Mouse (Mus musculus) NIH3T3 (cell line): ENCODE results near the gene Tiprl.

Experiments used
- DNase-seq: peaks from one replicate; pipeline ENCODE4 v3.0.0-alpha.2; 2012; ENCODE audit warnings: low read depth

The Tiprl gene

GRCm38 (mm10) chr1:165174059-165174616, 62.7 kb downstream of the Tiprl start:
- DNase-seq: no peak

GRCm38 (mm10) chr1:165171277-165171676, 65.5 kb downstream of the Tiprl start:
- DNase-seq: no peak

- DNase-seq: no peak
These were observed 66.6 kb downstream of the Tiprl start for GRCm38 (mm10) chr1:165170157-165170556.

GRCm38 (mm10) chr1:165169462-165169861, 67.3 kb downstream of the Tiprl start:
- DNase-seq: no peak

DNA sequence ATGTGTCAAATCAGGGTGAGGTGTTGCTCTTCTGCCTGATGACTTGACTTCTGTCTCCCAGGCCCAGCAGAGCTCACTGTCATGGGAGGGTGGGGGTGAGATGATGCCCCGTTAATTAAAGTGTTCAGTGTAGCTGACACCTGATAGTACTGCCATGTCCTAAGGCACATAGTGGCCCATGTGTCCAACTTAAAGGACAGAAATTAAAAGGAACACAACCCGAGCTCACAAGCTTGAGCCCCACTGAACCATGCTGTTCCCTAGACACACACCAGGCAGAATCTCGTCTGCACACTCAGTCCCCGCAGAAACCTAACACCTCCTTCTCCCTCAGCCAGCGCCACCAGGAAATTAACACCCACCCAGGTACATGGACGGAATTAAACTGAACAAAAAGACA, 71.9 kb downstream of the Tiprl start:
- no peak for DNase-seq
